Mouse (Mus musculus) lung, embryonic 15.5 days (tissue): ENCODE data around the gene Pi4k2a. TPM values are rescaled to one million over a fixed set of nuclear protein-coding genes. Genes with fewer than 3 reads are reported as not detected.
"Not testable (repeated sequence)": the region's sequence is repeated elsewhere in the genome, so short reads cannot be mapped to it uniquely, and the experiment has no call there.

Source experiments
- ATAC-seq: fragments of 200-750 bp; cut with Nextera tagmentation; 2 replicates; pipeline ENCODE4 v1.8.0; 2017; ENCODE audit warnings: moderate number of reproducible peaks, borderline replicate concordance; ENCODE audit not compliant: low FRiP score, low TSS enrichment; ENCODE audit errors: extremely low read depth
- H3K27ac ChIP-seq: fragments of 300-500 bp; sonication (generic); 2 replicates; pipeline ENCODE4 v1.5.1; 2015; ENCODE audit warnings: moderate library complexity, mild to moderate bottlenecking, inconsistent platforms
- H3K27me3 ChIP-seq: fragments of 300-500 bp; sonication (generic); 2 replicates; pipeline ENCODE4 v1.6.1; 2015; ENCODE audit warnings: inconsistent platforms
- H3K36me3 ChIP-seq: fragments of 300-500 bp; sonication (generic); 2 replicates; pipeline ENCODE4 v1.6.1; 2015; ENCODE audit warnings: inconsistent platforms
- H3K4me1 ChIP-seq: fragments of 300-500 bp; sonication (generic); 2 replicates; pipeline ENCODE4 v1.6.1; 2015; ENCODE audit warnings: inconsistent platforms
- H3K4me2 ChIP-seq: fragments of 300-500 bp; sonication (generic); 2 replicates; pipeline ENCODE4 v1.6.1; 2015; ENCODE audit warnings: inconsistent platforms, mild to moderate bottlenecking, moderate library complexity
- H3K4me3 ChIP-seq: fragments of 300-500 bp; sonication (generic); 2 replicates; pipeline ENCODE4 v1.5.1; 2015; ENCODE audit warnings: mild to moderate bottlenecking, inconsistent platforms
- H3K9ac ChIP-seq: fragments of 300-500 bp; sonication (generic); 2 replicates; pipeline ENCODE4 v1.6.1; 2015; ENCODE audit warnings: inconsistent platforms
- H3K9me3 ChIP-seq: fragments of 300-500 bp; sonication (generic); 2 replicates; pipeline ENCODE4 v1.6.1; 2016; ENCODE audit warnings: inconsistent platforms
- WGBS: fragments of 180-500 bp; shearing (Covaris S2); methylation state at CpG from one replicate; pipeline ENCODE4 v1.1.7; 2015; 5-methylcytosine and 5-hydroxymethylcytosine counted together
- polyA plus RNA-seq: library from polyadenylated mRNA; unstranded; fragments of >200 nt; fragmentation: Nextera tagmentation; extraction: Ambion mirVana; gene quantifications from 2 replicates; pipeline ENCODE4 v1.2.1, GENCODE M21; 2015

Gene Pi4k2a
- polyA plus RNA-seq, 1 experiment from 2014 or later: 26.1 TPM

- no peak overlapping the region for H3K4me3 ChIP-seq
- H3K27me3 ChIP-seq: no peaks in the 10 kb centered on the region
- H3K4me1 ChIP-seq: no peaks in the 10 kb centered on the region
- no peak for ATAC-seq
- H3K4me2 ChIP-seq: no peak overlapping the region
- no peak overlapping the region for H3K9ac ChIP-seq
- no peaks in the 10 kb centered on the region for H3K9me3 ChIP-seq
- no peak overlapping the region for H3K27ac ChIP-seq
- WGBS: 71% methylated on average over 11 of the region's 11 CpGs
- no peaks in the 10 kb centered on the region for H3K36me3 ChIP-seq
These were observed 21.6 kb upstream of the Pi4k2a start for GRCm38 (mm10) chr19:42068441-42069240.

GRCm38 (mm10) chr19:42069241-42069525 lies 21.1 kb upstream of the Pi4k2a start:
- no peak overlapping the region for H3K4me2 ChIP-seq
- H3K4me1 ChIP-seq: no peaks in the 10 kb centered on the region
- H3K27ac ChIP-seq: no peak overlapping the region
- no peaks in the 10 kb centered on the region for H3K36me3 ChIP-seq
- ATAC-seq: no peak
- no peak overlapping the region for H3K4me3 ChIP-seq
- no peaks in the 10 kb centered on the region for H3K9me3 ChIP-seq
- no peaks in the 10 kb centered on the region for H3K27me3 ChIP-seq
- 43% methylated on average over 6 of the region's 6 CpGs for WGBS
- H3K9ac ChIP-seq: no peak overlapping the region

GRCm38 (mm10) chr19:42071221-42071620 lies 19.0 kb upstream of the Pi4k2a start:
- Histone ChIP-seq H3K4me2 (no peak overlapping the region), H3K4me1 (no peaks in the 10 kb centered on the region), H3K27me3 (no peaks in the 10 kb centered on the region), H3K4me3 (no peak overlapping the region), H3K36me3 (0 out of 2 replicates have a peak, but pooled peaks cover 3% of the 10 kb centered on the region), H3K9ac (no peak overlapping the region), H3K27ac (no peak overlapping the region), H3K9me3 (no peaks in the 10 kb centered on the region)
- 63% methylated on average over 7 of the region's 7 CpGs for WGBS
- no peak for ATAC-seq

- no peak for ATAC-seq
These were observed 18.2 kb upstream of the Pi4k2a start for GRCm38 (mm10) chr19:42071886-42072608.

GRCm38 (mm10) chr19:42072802-42073201 lies 17.5 kb upstream of the Pi4k2a start:
- Histone ChIP-seq H3K4me3 (no peak overlapping the region), H3K4me1 (no peaks in the 10 kb centered on the region), H3K27ac (no peak overlapping the region), H3K4me2 (no peak overlapping the region), H3K27me3 (no peaks in the 10 kb centered on the region), H3K9ac (no peak overlapping the region), H3K36me3 (0 out of 2 replicates have a peak, but pooled peaks cover 7% of the 10 kb centered on the region), H3K9me3 (no peaks in the 10 kb centered on the region)
- no peak for ATAC-seq
- 71% methylated on average over 7 of the region's 7 CpGs for WGBS

More at GRCm38 (mm10) chr19:42071886-42072608, 18.2 kb upstream of the Pi4k2a start:
- no peaks in the 10 kb centered on the region for H3K27me3 ChIP-seq
- H3K4me3 ChIP-seq: no peak overlapping the region
- 0 out of 2 replicates have a peak, but pooled peaks cover 7% of the 10 kb centered on the region for H3K36me3 ChIP-seq
- H3K9me3 ChIP-seq: no peaks in the 10 kb centered on the region
- no peak overlapping the region for H3K9ac ChIP-seq
- H3K4me2 ChIP-seq: no peak overlapping the region
- no peak overlapping the region for H3K27ac ChIP-seq
- 67% methylated on average over 15 of the region's 15 CpGs for WGBS
- H3K4me1 ChIP-seq: no peaks in the 10 kb centered on the region

- Histone ChIP-seq H3K9me3 (no peaks in the 10 kb centered on the region), H3K9ac (no peak overlapping the region), H3K27me3 (no peaks in the 10 kb centered on the region), H3K36me3 (0 out of 2 replicates have a peak, but pooled peaks cover 7% of the 10 kb centered on the region), H3K4me3 (no peak overlapping the region), H3K4me1 (no peaks in the 10 kb centered on the region), H3K27ac (no peak overlapping the region), H3K4me2 (no peak overlapping the region)
- ATAC-seq: no peak
- 83% methylated on average over 2 of the region's 2 CpGs for WGBS
These were observed 15.2 kb upstream of the Pi4k2a start for GRCm38 (mm10) chr19:42075051-42075450.

- no peak for ATAC-seq
- H3K9me3 ChIP-seq: no peaks in the 10 kb centered on the region
- no peak overlapping the region for H3K4me2 ChIP-seq
- no peaks in the 10 kb centered on the region for H3K27me3 ChIP-seq
- no peaks in the 10 kb centered on the region for H3K4me1 ChIP-seq
- H3K27ac ChIP-seq: no peak overlapping the region
- 0 out of 2 replicates have a peak, but pooled peaks cover 7% of the 10 kb centered on the region for H3K36me3 ChIP-seq
- H3K9ac ChIP-seq: no peak overlapping the region
- no peak overlapping the region for H3K4me3 ChIP-seq
- WGBS: 90% methylated on average over 16 of the region's 16 CpGs
These were observed 14.3 kb upstream of the Pi4k2a start for GRCm38 (mm10) chr19:42075992-42076391.

GRCm38 (mm10) chr19:42078566-42078965 lies 11.7 kb upstream of the Pi4k2a start:
- ATAC-seq: no peak
- 91% methylated on average over 8 of the region's 8 CpGs for whole genome bisulfite sequencing
- Histone ChIP-seq H3K9ac (no peak overlapping the region), H3K4me3 (no peak overlapping the region), H3K9me3 (no peaks in the 10 kb centered on the region), H3K36me3 (0 out of 2 replicates have a peak, but pooled peaks cover 7% of the 10 kb centered on the region), H3K27ac (no peak overlapping the region), H3K27me3 (no peaks in the 10 kb centered on the region), H3K4me1 (no peaks in the 10 kb centered on the region), H3K4me2 (no peak overlapping the region)

- no peak overlapping the region for H3K4me3 ChIP-seq
- ATAC-seq: no peak
- no peak overlapping the region for H3K4me2 ChIP-seq
- H3K36me3 ChIP-seq: 0 out of 2 replicates have a peak, but pooled peaks cover 7% of the 10 kb centered on the region
- H3K9ac ChIP-seq: no peak overlapping the region
- H3K27ac ChIP-seq: no peak overlapping the region
- no peaks in the 10 kb centered on the region for H3K27me3 ChIP-seq
- 93% methylated on average over 12 of the region's 12 CpGs for WGBS
- no peaks in the 10 kb centered on the region for H3K4me1 ChIP-seq
- no peaks in the 10 kb centered on the region for H3K9me3 ChIP-seq
These were observed 11.3 kb upstream of the Pi4k2a start for GRCm38 (mm10) chr19:42079006-42079405.

- no peaks in the 10 kb centered on the region for H3K4me1 ChIP-seq
- ATAC-seq: no peak
- no peaks in the 10 kb centered on the region for H3K9me3 ChIP-seq
- no peaks in the 10 kb centered on the region for H3K27me3 ChIP-seq
- 70% methylated on average over 5 of the region's 5 CpGs for WGBS
- no peak overlapping the region for H3K9ac ChIP-seq
- 0 out of 2 replicates have a peak, but pooled peaks cover 7% of the 10 kb centered on the region for H3K36me3 ChIP-seq
- H3K4me3 ChIP-seq: no peak overlapping the region
- no peak overlapping the region for H3K27ac ChIP-seq
- H3K4me2 ChIP-seq: no peak overlapping the region
These were observed 10.3 kb upstream of the Pi4k2a start for GRCm38 (mm10) chr19:42079950-42080349.

GRCm38 (mm10) chr19:42080469-42080868 lies 9.8 kb upstream of the Pi4k2a start:
- Histone ChIP-seq H3K4me1 (peaks cover under 1% of the 10 kb centered on the region), H3K4me2 (no peak overlapping the region), H3K27ac (no peak overlapping the region), H3K9ac (no peak overlapping the region), H3K36me3 (0 out of 2 replicates have a peak, but pooled peaks cover 7% of the 10 kb centered on the region), H3K27me3 (no peaks in the 10 kb centered on the region), H3K4me3 (no peak overlapping the region), H3K9me3 (no peaks in the 10 kb centered on the region)
- 82% methylated on average over 11 of the region's 11 CpGs for WGBS
- no peak for ATAC-seq

- whole genome bisulfite sequencing: 91% methylated on average over 5 of the region's 5 CpGs
- H3K4me3 ChIP-seq, H3K4me2 ChIP-seq, H3K4me1 ChIP-seq, H3K36me3 ChIP-seq, H3K9me3 ChIP-seq, ATAC-seq, H3K9ac ChIP-seq, H3K27ac ChIP-seq, H3K27me3 ChIP-seq: not testable (repeated sequence)
These were observed 8.7 kb upstream of the Pi4k2a start for GRCm38 (mm10) chr19:42081613-42082012.
